Comparison of ENCODE assay signal across 19 mouse cellular contexts in genomic region chr2:18108214-18108613, GRCm38 (mm10). TPM values are rescaled to one million over a fixed set of nuclear protein-coding genes. Genes with fewer than 3 reads are reported as not detected.
A peak's percentile ranks its signal among the peaks of the same experiment; 100 is the strongest.
DNase-seq lines count a peak whose midpoint lies in the region; ATAC-seq and TF ChIP-seq lines count a peak whose summit lies in the region.
"Had no signal": no experiment of that assay in that cellular context is flagged by ENCODE, and none has a peak within 500 bp of the region (broad histone marks: within the 10 kb centered on the region; RNA-seq: fewer than 3 reads in every experiment).

No protein-coding gene starts in this region.

- peaks cover 21% of the 10 kb centered on the region; the same call in 1 of the 2 replicates for H3K36me3 ChIP-seq in intestine, postnatal 0 days (ENCODE audit: control insufficient read depth, insufficient read depth)
- H3K36me3 ChIP-seq in intestine, embryonic 16.5 days (ENCODE audit: control insufficient read depth, insufficient read depth, low read length) = no peaks in the 10 kb centered on the region; the same call in 1 of the 2 replicates
- peaks cover 19% of the 10 kb centered on the region for H3K36me3 ChIP-seq in liver, postnatal 0 days (replicated peaks; ENCODE audit: insufficient read depth, low read length)
- H3K36me3 ChIP-seq in kidney, embryonic 16.5 days (ENCODE audit: insufficient read depth, low read length) = peaks cover 8% of the 10 kb centered on the region
- peaks cover 10% of the 10 kb centered on the region; the same call in 1 of the 2 replicates for H3K36me3 ChIP-seq in neural tube, embryonic 15.5 days

- H3K4me2 ChIP-seq in intestine, postnatal 0 days (replicated peaks; ENCODE audit: low read depth) = no peak overlapping the region
- H3K4me2 ChIP-seq in intestine, embryonic 16.5 days (ENCODE audit: low read depth, low read length) = no peak overlapping the region
- no peak overlapping the region for H3K4me2 ChIP-seq in liver, postnatal 0 days (ENCODE audit: low read depth, low read length)
- no peak overlapping the region for H3K4me2 ChIP-seq in kidney, embryonic 16.5 days (replicated peaks; ENCODE audit: low read depth, low read length)
- H3K4me2 ChIP-seq in neural tube, embryonic 15.5 days = no peak overlapping the region
- H3K4me2 ChIP-seq: limb, embryonic 12.5 days; lung, embryonic 14.5 days; midbrain, embryonic 11.5 days; neural tube, embryonic 12.5 days had no signal

- no peaks in the 10 kb centered on the region for H3K27me3 ChIP-seq in intestine, postnatal 0 days (replicated peaks; ENCODE audit: control insufficient read depth, insufficient read depth, low read length)
- H3K27me3 ChIP-seq in intestine, embryonic 16.5 days (replicated peaks; ENCODE audit: control insufficient read depth, insufficient read depth, low read length) = no peaks in the 10 kb centered on the region
- no peaks in the 10 kb centered on the region for H3K27me3 ChIP-seq in liver, postnatal 0 days (ENCODE audit: insufficient read depth, low read length)
- H3K27me3 ChIP-seq in kidney, embryonic 16.5 days (ENCODE audit: insufficient read depth, low read length) = no peaks in the 10 kb centered on the region
- no peaks in the 10 kb centered on the region for H3K27me3 ChIP-seq in neural tube, embryonic 15.5 days (replicated peaks)
- H3K27me3 ChIP-seq: limb, embryonic 12.5 days; neural tube, embryonic 12.5 days had no signal

- ATAC-seq in intestine, postnatal 0 days = no peak
- no peak for ATAC-seq in intestine, embryonic 16.5 days
- ATAC-seq in liver, postnatal 0 days = no peak
- 0 out of 2 replicates have a peak, but pooled peaks have one; percentile 76 for ATAC-seq in kidney, embryonic 16.5 days (ENCODE audit: low FRiP score, low TSS enrichment)
- ATAC-seq in neural tube, embryonic 15.5 days (ENCODE audit: low FRiP score) = no peak
- ATAC-seq: hindbrain, embryonic 16.5 days had no signal

- peak; percentile 23; the same call in 1 of the 2 replicates for TF ChIP-seq CTCF in intestine, postnatal 0 days (IDR thresholded peaks at IDR 0.05; ENCODE audit: low read depth)
- peak; percentile 19; the same call in 1 of the 2 replicates for TF ChIP-seq CTCF in liver, postnatal 0 days (IDR thresholded peaks at IDR 0.05; ENCODE audit: low read depth)

- no peak overlapping the region for H3K4me3 ChIP-seq in intestine, postnatal 0 days (ENCODE audit: low read depth, low read length)
- H3K4me3 ChIP-seq in intestine, embryonic 16.5 days (ENCODE audit: low read length) = no peak overlapping the region
- H3K4me3 ChIP-seq in liver, postnatal 0 days (ENCODE audit: low read depth, low read length) = no peak overlapping the region
- H3K4me3 ChIP-seq in kidney, embryonic 16.5 days (ENCODE audit: low read length) = no peak overlapping the region
- H3K4me3 ChIP-seq in neural tube, embryonic 15.5 days (replicated peaks) = no peak overlapping the region
- H3K4me3 ChIP-seq: embryonic facial prominence, embryonic 10.5 days; limb, embryonic 12.5 days; neural tube, embryonic 12.5 days had no signal

- H3K27ac ChIP-seq in intestine, postnatal 0 days (ENCODE audit: low read depth, low read length) = no peak overlapping the region
- no peak overlapping the region for H3K27ac ChIP-seq in intestine, embryonic 16.5 days (ENCODE audit: low read length)
- no peak overlapping the region for H3K27ac ChIP-seq in liver, postnatal 0 days (ENCODE audit: low read depth)
- no peak overlapping the region for H3K27ac ChIP-seq in kidney, embryonic 16.5 days (ENCODE audit: low read length)
- H3K27ac ChIP-seq in neural tube, embryonic 15.5 days (replicated peaks) = no peak overlapping the region
- H3K27ac ChIP-seq: embryonic facial prominence, embryonic 10.5 days; limb, embryonic 12.5 days; neural tube, embryonic 12.5 days had no signal

- over 99% methylated on average over 3 of the region's 3 CpGs for WGBS in intestine, postnatal 0 days
- 95% methylated on average over 3 of the region's 3 CpGs for WGBS in intestine, embryonic 16.5 days
- WGBS in liver, postnatal 0 days (ENCODE audit: insufficient replicate concordance) = 89% methylated on average over 3 of the region's 3 CpGs
- WGBS in kidney, embryonic 16.5 days = 83% methylated on average over 3 of the region's 3 CpGs
- 92% methylated on average over 3 of the region's 3 CpGs for WGBS in neural tube, embryonic 15.5 days

- no peaks in the 10 kb centered on the region for H3K4me1 ChIP-seq in intestine, postnatal 0 days (replicated peaks; ENCODE audit: control insufficient read depth, insufficient read depth, low read length)
- H3K4me1 ChIP-seq in intestine, embryonic 16.5 days (ENCODE audit: control insufficient read depth, insufficient read depth, low read length) = no peaks in the 10 kb centered on the region
- no peaks in the 10 kb centered on the region for H3K4me1 ChIP-seq in liver, postnatal 0 days (ENCODE audit: insufficient read depth)
- H3K4me1 ChIP-seq in kidney, embryonic 16.5 days (ENCODE audit: insufficient read depth, low read length) = peaks cover 3% of the 10 kb centered on the region; the same call in 1 of the 2 replicates
- no peaks in the 10 kb centered on the region for H3K4me1 ChIP-seq in neural tube, embryonic 15.5 days
- H3K4me1 ChIP-seq: embryonic facial prominence, embryonic 10.5 days; limb, embryonic 12.5 days; neural tube, embryonic 12.5 days had no signal

- no peaks in the 10 kb centered on the region for H3K9me3 ChIP-seq in intestine, postnatal 0 days (ENCODE audit: control insufficient read depth)
- H3K9me3 ChIP-seq in intestine, embryonic 16.5 days (ENCODE audit: control insufficient read depth, low read length) = no peaks in the 10 kb centered on the region
- no peaks in the 10 kb centered on the region for H3K9me3 ChIP-seq in liver, postnatal 0 days (ENCODE audit: low read length)
- H3K9me3 ChIP-seq in kidney, embryonic 16.5 days (ENCODE audit: low read length) = no peaks in the 10 kb centered on the region
- no peaks in the 10 kb centered on the region for H3K9me3 ChIP-seq in neural tube, embryonic 15.5 days (replicated peaks)
- H3K9me3 ChIP-seq: embryonic facial prominence, embryonic 10.5 days; limb, embryonic 12.5 days; neural tube, embryonic 12.5 days had no signal

- DNase-seq in liver, postnatal 0 days = no peak
- no peak for DNase-seq in liver
- DNase-seq in lung, adult 18-20 months = no peak
- DNase-seq: adrenal gland, adult 8-10 months; cerebellum, adult 8-10 months; heart, adult 11 months; heart, postnatal 36 days; lung, embryonic 14.5 days; right cerebral cortex, adult 18-20 months; thymus, postnatal 14 days had no signal

- H3K9ac ChIP-seq in intestine, postnatal 0 days (ENCODE audit: low read depth, low read length) = no peak overlapping the region
- no peak overlapping the region for H3K9ac ChIP-seq in intestine, embryonic 16.5 days (ENCODE audit: low read depth, low read length)
- H3K9ac ChIP-seq in liver, postnatal 0 days (replicated peaks) = no peak overlapping the region
- no peak overlapping the region for H3K9ac ChIP-seq in kidney, embryonic 16.5 days (replicated peaks; ENCODE audit: low read length)
- H3K9ac ChIP-seq in neural tube, embryonic 15.5 days (replicated peaks) = no peak overlapping the region
- H3K9ac ChIP-seq: limb, embryonic 12.5 days; lung, embryonic 14.5 days; neural tube, embryonic 12.5 days had no signal

- no peak for TF ChIP-seq EP300 in liver, postnatal 0 days (IDR thresholded peaks at IDR 0.05; ENCODE audit: low read depth)

RNA-seq across cellular contexts. Expression of gene Mllt10, which starts 53.2 kb away (rescaled TPM):
- 22.6 and 30.1 TPM in 2 replicates for polyA plus RNA-seq in intestine, postnatal 0 days (2015; fragmentation: Nextera tagmentation; extraction: Ambion mirVana)
- polyA plus RNA-seq in intestine, embryonic 16.5 days (2015; fragmentation: Nextera tagmentation; extraction: Ambion mirVana) = 45.4 and 47.2 TPM in 2 replicates
- polyA plus RNA-seq in liver, postnatal 0 days (2015; fragmentation: Nextera tagmentation; extraction: Ambion mirVana) = 20.7 and 22.4 TPM in 2 replicates
- polyA plus RNA-seq in kidney, embryonic 16.5 days (2015; fragmentation: Nextera tagmentation; extraction: Ambion mirVana) = 63.4 and 73.6 TPM in 2 replicates
- 46.2 and 57.7 TPM in 2 replicates for polyA plus RNA-seq in neural tube, embryonic 15.5 days (2015; fragmentation: Nextera tagmentation; extraction: Ambion mirVana)

RNA-seq across cellular contexts. Expression of gene Skida1, which starts 59.4 kb away (rescaled TPM):
- polyA plus RNA-seq in intestine, postnatal 0 days (2015; fragmentation: Nextera tagmentation; extraction: Ambion mirVana) = 0.95 and 1.2 TPM in 2 replicates
- 2.0 and 2.7 TPM in 2 replicates for polyA plus RNA-seq in intestine, embryonic 16.5 days (2015; fragmentation: Nextera tagmentation; extraction: Ambion mirVana)
- polyA plus RNA-seq in liver, postnatal 0 days (2015; fragmentation: Nextera tagmentation; extraction: Ambion mirVana) = 0.15 and 0.25 TPM in 2 replicates
- polyA plus RNA-seq in kidney, embryonic 16.5 days (2015; fragmentation: Nextera tagmentation; extraction: Ambion mirVana) = 8.8 and 9.2 TPM in 2 replicates
- 3.8 and 5.2 TPM in 2 replicates for polyA plus RNA-seq in neural tube, embryonic 15.5 days (2015; fragmentation: Nextera tagmentation; extraction: Ambion mirVana)
